23 mouse cellular contexts compared by ENCODE assay signal in the genomic region with DNA sequence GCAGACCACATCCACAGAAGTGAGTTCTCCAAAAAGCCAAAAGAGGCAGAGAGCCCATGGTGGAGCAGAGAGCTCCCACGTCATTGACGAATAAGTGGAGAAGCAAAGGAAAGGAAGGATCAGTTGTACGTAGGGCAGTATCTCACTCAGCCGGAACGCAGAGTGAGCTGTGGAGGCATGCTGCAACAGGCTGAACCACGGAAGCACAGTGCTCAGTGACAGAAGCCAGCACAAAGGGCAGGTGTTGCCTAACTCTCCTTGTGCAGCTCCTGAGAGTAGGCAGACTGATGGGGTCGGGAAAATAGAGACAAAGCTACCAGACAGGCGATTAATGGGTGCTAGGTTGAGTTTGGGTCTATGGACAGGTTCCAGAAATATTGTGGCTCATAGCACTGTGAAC.
DNase-seq lines count a peak whose midpoint lies in the region; ATAC-seq and TF ChIP-seq lines count a peak whose summit lies in the region.
"Had no signal": no experiment of that assay in that cellular context is flagged by ENCODE, and none has a peak within 500 bp of the region (broad histone marks: within the 10 kb centered on the region; RNA-seq: fewer than 3 reads in every experiment).

No protein-coding gene starts in this region.

- no peaks in the 10 kb centered on the region for H3K36me3 ChIP-seq in embryonic facial prominence, embryonic 14.5 days (ENCODE audit: control insufficient read depth, insufficient read depth, low read length)
- H3K36me3 ChIP-seq in embryonic facial prominence, embryonic 10.5 days (replicated peaks) = no peaks in the 10 kb centered on the region
- H3K36me3 ChIP-seq: embryonic facial prominence, embryonic 12.5 days; G1E; heart, embryonic 13.5 days; hindbrain, embryonic 15.5 days had no signal

- 68% methylated on average over 8 of the region's 8 CpGs for WGBS in embryonic facial prominence, embryonic 14.5 days
- WGBS in embryonic facial prominence, embryonic 10.5 days = 82% methylated on average over 8 of the region's 8 CpGs

- ATAC-seq in embryonic facial prominence, embryonic 14.5 days (ENCODE audit: low read depth) = peak; percentile 55; the same call in 1 of the 2 replicates
- ATAC-seq: CD4-positive, CD25-positive, alpha-beta regulatory T cell, adult 4 months; forebrain, embryonic 14.5 days had no signal

- no peaks in the 10 kb centered on the region for H3K4me1 ChIP-seq in embryonic facial prominence, embryonic 14.5 days (ENCODE audit: control insufficient read depth, insufficient read depth, low read length)
- H3K4me1 ChIP-seq in embryonic facial prominence, embryonic 10.5 days = 0 out of 2 replicates have a peak, but pooled peaks cover 7% of the 10 kb centered on the region
- H3K4me1 ChIP-seq: embryonic facial prominence, embryonic 12.5 days; heart, embryonic 13.5 days; hindbrain, embryonic 15.5 days had no signal

- no peaks in the 10 kb centered on the region for H3K27me3 ChIP-seq in embryonic facial prominence, embryonic 14.5 days (replicated peaks; ENCODE audit: control insufficient read depth, insufficient read depth, low read length)
- H3K27me3 ChIP-seq in embryonic facial prominence, embryonic 10.5 days (replicated peaks; ENCODE audit: low read depth, poor library complexity, severe bottlenecking) = no peaks in the 10 kb centered on the region
- H3K27me3 ChIP-seq: embryonic facial prominence, embryonic 12.5 days; heart, embryonic 13.5 days; hindbrain, embryonic 15.5 days had no signal

- H3K4me2 ChIP-seq in embryonic facial prominence, embryonic 14.5 days (ENCODE audit: low read depth, low read length) = no peak overlapping the region
- H3K4me2 ChIP-seq: embryonic facial prominence, embryonic 12.5 days; heart, embryonic 13.5 days; hindbrain, embryonic 15.5 days had no signal

- intact Hi-C loops in left cerebral cortex, adult 2 months (cut with DNase I) = no loop called here

- DNase-seq in embryonic facial prominence, embryonic 14.5 days (ENCODE audit: low spot score) = peak; percentile 53
- DNase-seq in embryonic facial prominence, embryonic 10.5 days (ENCODE audit: low spot score) = no peak
- peak; percentile 5 for DNase-seq in lung, postnatal 36 days
- no peak for DNase-seq in lung, postnatal 10 days
- peak; percentile 10 for DNase-seq in adipocyte (ENCODE audit: low spot score)
- DNase-seq in urinary bladder, postnatal 36 days (ENCODE audit: low spot score in 2 of 2) = peak; percentile 52 to 56
- no peak for DNase-seq in left cerebral cortex, adult 2 months (ENCODE audit: extremely low spot score in 1 of 2, low spot score in 2 of 2)
- DNase-seq: adrenal gland, postnatal 10 days; B cell, adult 2 months; cerebellum, adult 11 months; cerebellum, adult 8-10 months; cerebellum, postnatal 14 days; embryo, embryonic 11 days; gastrocnemius, adult 2 months; gastrocnemius, postnatal 25 days; heart, adult 18-20 months; heart, postnatal 36 days had no signal

- no peak overlapping the region for H3K27ac ChIP-seq in embryonic facial prominence, embryonic 14.5 days (replicated peaks; ENCODE audit: low read depth, low read length)
- no peak overlapping the region for H3K27ac ChIP-seq in embryonic facial prominence, embryonic 10.5 days (replicated peaks)
- H3K27ac ChIP-seq in left cerebral cortex, adult 2 months = no peak overlapping the region
- H3K27ac ChIP-seq: embryonic facial prominence, embryonic 12.5 days; gastrocnemius, adult 2 months; heart, embryonic 13.5 days; hindbrain, embryonic 15.5 days had no signal

- no peak for TF ChIP-seq CTCF in left cerebral cortex, adult 2 months (IDR thresholded peaks at IDR 0.05)

- no peaks in the 10 kb centered on the region for H3K9me3 ChIP-seq in embryonic facial prominence, embryonic 14.5 days (ENCODE audit: control insufficient read depth, low read length)
- no peaks in the 10 kb centered on the region for H3K9me3 ChIP-seq in embryonic facial prominence, embryonic 10.5 days
- H3K9me3 ChIP-seq: embryonic facial prominence, embryonic 12.5 days; G1E; hindbrain, embryonic 15.5 days had no signal

- H3K9ac ChIP-seq in embryonic facial prominence, embryonic 14.5 days (ENCODE audit: low read depth, low read length) = no peak overlapping the region
- H3K9ac ChIP-seq: embryonic facial prominence, embryonic 12.5 days; heart, embryonic 13.5 days; hindbrain, embryonic 15.5 days had no signal

- no peak overlapping the region for H3K4me3 ChIP-seq in embryonic facial prominence, embryonic 14.5 days (ENCODE audit: low read depth, low read length)
- H3K4me3 ChIP-seq in embryonic facial prominence, embryonic 10.5 days = no peak overlapping the region
- no peak overlapping the region for H3K4me3 ChIP-seq in left cerebral cortex, adult 2 months
- H3K4me3 ChIP-seq: embryonic facial prominence, embryonic 12.5 days; gastrocnemius, adult 2 months; heart, embryonic 13.5 days; hindbrain, embryonic 15.5 days had no signal

Comparison
In these comparisons a context has a peak if more than half of its experiments do, and no peak if none do; other contexts are left out.
1. DNase-seq: peak in embryonic facial prominence, embryonic 14.5 days (single experiment), lung, postnatal 36 days (single experiment), adipocyte (single experiment) and urinary bladder, postnatal 36 days (2 of 2); none in embryonic facial prominence, embryonic 10.5 days (single experiment), lung, postnatal 10 days (single experiment) and left cerebral cortex, adult 2 months (0 of 2).